11 mouse cellular contexts compared by ENCODE assay signal in the genomic region with DNA sequence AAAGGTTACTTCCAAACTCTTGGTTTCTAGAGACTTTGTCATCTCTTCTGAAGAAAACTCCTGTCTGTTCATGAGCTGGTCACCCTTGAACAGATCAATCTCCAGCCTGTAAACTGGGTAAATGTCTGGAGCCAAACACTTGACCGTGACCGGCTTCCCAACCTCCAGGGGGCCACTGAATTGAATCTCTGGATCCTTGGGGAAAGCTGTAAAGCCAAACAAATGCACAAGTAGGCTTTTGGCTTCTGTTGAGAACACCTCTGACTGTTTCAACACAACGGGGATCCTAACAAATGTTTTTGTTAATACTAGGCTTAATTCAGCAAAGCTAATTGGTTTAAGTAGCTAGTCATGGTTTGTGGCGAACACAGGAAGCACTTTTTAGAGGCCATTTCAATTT. TPM values are rescaled to one million over a fixed set of nuclear protein-coding genes. Genes with fewer than 3 reads are reported as not detected.
A peak's percentile ranks its signal among the peaks of the same experiment; 100 is the strongest.
DNase-seq lines count a peak whose midpoint lies in the region; ATAC-seq and TF ChIP-seq lines count a peak whose summit lies in the region.
"Had no signal": no experiment of that assay in that cellular context is flagged by ENCODE, and none has a peak within 500 bp of the region (broad histone marks: within the 10 kb centered on the region; RNA-seq: fewer than 3 reads in every experiment).

No protein-coding gene starts in this region.

- H3K9me3 ChIP-seq in hindbrain, postnatal 0 days (ENCODE audit: low read length): no peaks in the 10 kb centered on the region
- no peaks in the 10 kb centered on the region for H3K9me3 ChIP-seq in midbrain, embryonic 16.5 days (replicated peaks; ENCODE audit: control insufficient read depth, low read length, poor library complexity, severe bottlenecking)
- H3K9me3 ChIP-seq: megakaryocyte, embryonic 14.5 days had no signal

- H3K4me2 ChIP-seq in hindbrain, postnatal 0 days (ENCODE audit: low read depth, low read length): peak overlapping the region; percentile 41
- peak overlapping the region; percentile 21; the same call in 1 of the 2 replicates for H3K4me2 ChIP-seq in midbrain, embryonic 16.5 days (ENCODE audit: low read length)

- no peak overlapping the region; the same call in 1 of the 2 replicates for H3K9ac ChIP-seq in hindbrain, postnatal 0 days (replicated peaks; ENCODE audit: low read length)
- H3K9ac ChIP-seq in midbrain, embryonic 16.5 days (ENCODE audit: low read depth, low read length): no peak overlapping the region

- 13% methylated on average over 4 of the region's 4 CpGs for WGBS in hindbrain, postnatal 0 days
- 7% methylated on average over 4 of the region's 4 CpGs for WGBS in midbrain, embryonic 16.5 days

- no peak for ATAC-seq in hindbrain, postnatal 0 days
- no peak for ATAC-seq in midbrain, embryonic 16.5 days

- no peak overlapping the region; the same call in 1 of the 2 replicates for H3K27ac ChIP-seq in layer of hippocampus, adult 2 months
- H3K27ac ChIP-seq in embryonic fibroblast, embryonic 13.5 days (ENCODE audit: insufficient read depth, low read length): peak overlapping the region; percentile 86
- H3K27ac ChIP-seq in hindbrain, postnatal 0 days: peak overlapping the region; percentile 29; the same call in 1 of the 2 replicates
- no peak overlapping the region for H3K27ac ChIP-seq in midbrain, embryonic 16.5 days (ENCODE audit: low read length)

- TF ChIP-seq CTCF in layer of hippocampus, adult 2 months (conservative IDR thresholded peaks at IDR 0.05): no peak
- no peak for TF ChIP-seq CTCF in embryonic fibroblast, embryonic 13.5 days (IDR thresholded peaks at IDR 0.05; ENCODE audit: borderline replicate concordance, insufficient read depth, low read length)
- no peak for TF ChIP-seq CTCF in hindbrain, postnatal 0 days (IDR thresholded peaks at IDR 0.05; ENCODE audit: low read depth)

- no peak for TF ChIP-seq POLR2A in embryonic fibroblast, embryonic 13.5 days (IDR thresholded peaks at IDR 0.05; ENCODE audit: low read depth, low read length)

- DNase-seq in layer of hippocampus, adult 2 months (ENCODE audit: low spot score in 2 of 2): no peak
- DNase-seq in layer of hippocampus, adult 9-10 months (ENCODE audit: low spot score): no peak
- DNase-seq in hindbrain, postnatal 0 days (ENCODE audit: low spot score): peak; percentile 25
- no peak for DNase-seq in testis, postnatal 10 days (ENCODE audit: low spot score)
- no peak for DNase-seq in cerebellum, postnatal 14 days
- no peak for DNase-seq in adrenal gland, adult 2 months
- DNase-seq: cerebellum, adult 2 months; kidney, adult 9 months had no signal

- peak overlapping the region; percentile 28 for H3K4me3 ChIP-seq in layer of hippocampus, adult 2 months
- peak overlapping the region; percentile 35 for H3K4me3 ChIP-seq in embryonic fibroblast, embryonic 13.5 days (ENCODE audit: insufficient read depth, low read length)
- peak overlapping the region; percentile 13 for H3K4me3 ChIP-seq in hindbrain, postnatal 0 days (ENCODE audit: low read length)
- H3K4me3 ChIP-seq in midbrain, embryonic 16.5 days (ENCODE audit: low read depth, low read length): no peak overlapping the region

- no peaks in the 10 kb centered on the region for H3K36me3 ChIP-seq in hindbrain, postnatal 0 days (ENCODE audit: insufficient read depth, low read length)
- no peaks in the 10 kb centered on the region for H3K36me3 ChIP-seq in midbrain, embryonic 16.5 days (ENCODE audit: control insufficient read depth, insufficient read depth, low read length)

- H3K4me1 ChIP-seq in embryonic fibroblast, embryonic 13.5 days (ENCODE audit: control insufficient read depth, insufficient read depth, low read length): peaks cover 14% of the 10 kb centered on the region
- H3K4me1 ChIP-seq in hindbrain, postnatal 0 days (ENCODE audit: insufficient read depth, low read length): peaks cover 3% of the 10 kb centered on the region; the same call in 1 of the 2 replicates
- H3K4me1 ChIP-seq in midbrain, embryonic 16.5 days (ENCODE audit: control insufficient read depth, insufficient read depth, low read length): peaks cover 3% of the 10 kb centered on the region

- H3K27me3 ChIP-seq in hindbrain, postnatal 0 days (ENCODE audit: insufficient read depth, low read length): no peaks in the 10 kb centered on the region
- no peaks in the 10 kb centered on the region for H3K27me3 ChIP-seq in midbrain, embryonic 16.5 days (ENCODE audit: control insufficient read depth, insufficient read depth, low read depth, low read length)

RNA-seq across cellular contexts. Expression of a gene that starts 3.4 kb away (rescaled TPM):
- total RNA-seq in layer of hippocampus, adult 2 months (2021): 10 to 100 TPM; 18.5 to 23.1 TPM
- polyA plus RNA-seq in embryonic fibroblast, embryonic 13.5 days (2011; ENCODE audit: insufficient read length, low read depth, missing spikeins): 114 and 127 TPM in 2 replicates
- total RNA-seq in hindbrain, postnatal 0 days (2014; rRNA removed): 35.4 and 45.3 TPM in 2 replicates
- polyA plus RNA-seq in hindbrain, postnatal 0 days (2015; fragmentation: Nextera tagmentation; extraction: Ambion mirVana): 40.7 and 43.5 TPM in 2 replicates
- polyA plus RNA-seq in midbrain, embryonic 16.5 days (2015; fragmentation: Nextera tagmentation; extraction: Ambion mirVana): 30.8 and 39.8 TPM in 2 replicates
- 10 to 100 TPM; 15.9 to 19.3 TPM for total RNA-seq in adrenal gland, adult 2 months (2021)
- polyA plus RNA-seq in adrenal gland, adult 2 months (2012; rRNA removed): 0.94 and 2.2 TPM in 2 replicates

Comparison
In these comparisons a context has a peak if more than half of its experiments do, and no peak if none do; other contexts are left out.
1. H3K27ac ChIP-seq: peak in embryonic fibroblast, embryonic 13.5 days (single experiment) and hindbrain, postnatal 0 days (single experiment); none in layer of hippocampus, adult 2 months (single experiment) and midbrain, embryonic 16.5 days (single experiment).
2. RNA of a gene that starts 3.4 kb away (polyA plus RNA-seq): 114 to 127 TPM in embryonic fibroblast, embryonic 13.5 days, 40.7 to 43.5 TPM in hindbrain, postnatal 0 days and 30.8 to 39.8 TPM in midbrain, embryonic 16.5 days; 0.94 to 2.2 TPM in adrenal gland, adult 2 months; every median in the first group is over 10 times any median in the second.